9 mouse cellular contexts compared by ENCODE assay signal in genomic region chr5:12030002-12030401, GRCm38 (mm10).
DNase-seq lines count a peak whose midpoint lies in the region; ATAC-seq and TF ChIP-seq lines count a peak whose summit lies in the region.
"Had no signal": no experiment of that assay in that cellular context is flagged by ENCODE, and none has a peak within 500 bp of the region (broad histone marks: within the 10 kb centered on the region; RNA-seq: fewer than 3 reads in every experiment).

No protein-coding gene starts in this region.

- no peak for TF ChIP-seq EP300 in heart, postnatal 0 days (IDR thresholded peaks at IDR 0.05; ENCODE audit: low read depth)

- no peak overlapping the region for H3K4me2 ChIP-seq in heart, postnatal 0 days (ENCODE audit: low read depth, low read length)
- H3K4me2 ChIP-seq in hindbrain, postnatal 0 days (ENCODE audit: low read depth, low read length) = no peak overlapping the region
- no peak overlapping the region for H3K4me2 ChIP-seq in stomach, embryonic 14.5 days (replicated peaks; ENCODE audit: low read depth, low read length)
- H3K4me2 ChIP-seq: lung, embryonic 15.5 days had no signal

- 12% methylated on average over 5 of the region's 5 CpGs for WGBS in heart, postnatal 0 days
- 18% methylated on average over 5 of the region's 5 CpGs for WGBS in hindbrain, postnatal 0 days
- 11% methylated on average over 5 of the region's 5 CpGs for WGBS in stomach, embryonic 14.5 days

- H3K9ac ChIP-seq in heart, postnatal 0 days (replicated peaks; ENCODE audit: low read depth, low read length) = no peak overlapping the region
- no peak overlapping the region for H3K9ac ChIP-seq in hindbrain, postnatal 0 days (replicated peaks; ENCODE audit: low read length)
- no peak overlapping the region for H3K9ac ChIP-seq in stomach, embryonic 14.5 days (replicated peaks; ENCODE audit: low read depth, low read length)
- H3K9ac ChIP-seq: lung, embryonic 15.5 days had no signal

- H3K27ac ChIP-seq in heart, postnatal 0 days (ENCODE audit: low read depth) = no peak overlapping the region
- H3K27ac ChIP-seq in hindbrain, postnatal 0 days = no peak overlapping the region
- no peak overlapping the region for H3K27ac ChIP-seq in stomach, embryonic 14.5 days (ENCODE audit: low read length)
- H3K27ac ChIP-seq: lung, embryonic 15.5 days had no signal

- H3K27me3 ChIP-seq in heart, postnatal 0 days (ENCODE audit: control insufficient read depth, insufficient read depth, low read length) = no peaks in the 10 kb centered on the region
- no peaks in the 10 kb centered on the region for H3K27me3 ChIP-seq in hindbrain, postnatal 0 days (ENCODE audit: insufficient read depth, low read length)
- H3K27me3 ChIP-seq in stomach, embryonic 14.5 days (ENCODE audit: control insufficient read depth, insufficient read depth, low read length) = no peaks in the 10 kb centered on the region
- H3K27me3 ChIP-seq: lung, embryonic 15.5 days had no signal

- no peaks in the 10 kb centered on the region for H3K36me3 ChIP-seq in heart, postnatal 0 days (replicated peaks; ENCODE audit: control insufficient read depth, insufficient read depth, low read length)
- no peaks in the 10 kb centered on the region for H3K36me3 ChIP-seq in hindbrain, postnatal 0 days (ENCODE audit: insufficient read depth, low read length)
- H3K36me3 ChIP-seq in stomach, embryonic 14.5 days (ENCODE audit: control insufficient read depth, insufficient read depth, low read length) = no peaks in the 10 kb centered on the region
- H3K36me3 ChIP-seq: lung, embryonic 15.5 days had no signal

- H3K9me3 ChIP-seq in heart, postnatal 0 days (replicated peaks; ENCODE audit: control insufficient read depth, low read length) = no peaks in the 10 kb centered on the region
- H3K9me3 ChIP-seq in hindbrain, postnatal 0 days (ENCODE audit: low read length) = no peaks in the 10 kb centered on the region
- no peaks in the 10 kb centered on the region for H3K9me3 ChIP-seq in stomach, embryonic 14.5 days (ENCODE audit: control insufficient read depth, low read depth, low read length)
- H3K9me3 ChIP-seq: lung, embryonic 15.5 days had no signal

- H3K4me1 ChIP-seq in heart, postnatal 0 days (ENCODE audit: control insufficient read depth, insufficient read depth) = no peaks in the 10 kb centered on the region
- no peaks in the 10 kb centered on the region for H3K4me1 ChIP-seq in hindbrain, postnatal 0 days (ENCODE audit: insufficient read depth, low read length)
- H3K4me1 ChIP-seq in stomach, embryonic 14.5 days (ENCODE audit: control insufficient read depth, insufficient read depth, low read length) = no peaks in the 10 kb centered on the region
- H3K4me1 ChIP-seq: lung, embryonic 15.5 days had no signal

- peak; percentile 77 for TF ChIP-seq CTCF in heart, postnatal 0 days (IDR thresholded peaks at IDR 0.05; ENCODE audit: low read depth)
- TF ChIP-seq CTCF in hindbrain, postnatal 0 days (IDR thresholded peaks at IDR 0.05; ENCODE audit: low read depth) = peak; percentile 86

- no peak for ATAC-seq in heart, postnatal 0 days (ENCODE audit: insufficient read depth, low read depth)
- peak; percentile 78 for ATAC-seq in hindbrain, postnatal 0 days
- peak; percentile 74; the same call in 1 of the 2 replicates for ATAC-seq in stomach, embryonic 14.5 days (ENCODE audit: insufficient number of reproducible peaks, insufficient read depth, low FRiP score, low read depth)

- no peak overlapping the region for H3K4me3 ChIP-seq in heart, postnatal 0 days (ENCODE audit: low read depth, low read length)
- no peak overlapping the region for H3K4me3 ChIP-seq in hindbrain, postnatal 0 days (ENCODE audit: low read length)
- no peak overlapping the region for H3K4me3 ChIP-seq in stomach, embryonic 14.5 days (ENCODE audit: low read depth, low read length)
- H3K4me3 ChIP-seq: lung, embryonic 15.5 days had no signal

- peak; percentile 62 for DNase-seq in heart, postnatal 0 days (ENCODE audit: low spot score)
- DNase-seq in heart, adult 11 months = no peak
- peak; percentile 58 for DNase-seq in ZHBTc4 (ENCODE audit: low read depth, low spot score)
- peak; percentile 37 for DNase-seq in embryo, embryonic 9.5 days (ENCODE audit: extremely low spot score)
- peak; percentile 85 for DNase-seq in hindbrain, postnatal 0 days (ENCODE audit: low spot score)
- DNase-seq in layer of hippocampus, postnatal 10 days (ENCODE audit: low spot score in 2 of 2) = peak; percentile 61 to 64
- peak; percentile 70 for DNase-seq in mesoderm, embryonic 11.5 days (ENCODE audit: low read depth, low spot score)
